ENCODE assay signal across 12 mouse cellular contexts in the genomic region with DNA sequence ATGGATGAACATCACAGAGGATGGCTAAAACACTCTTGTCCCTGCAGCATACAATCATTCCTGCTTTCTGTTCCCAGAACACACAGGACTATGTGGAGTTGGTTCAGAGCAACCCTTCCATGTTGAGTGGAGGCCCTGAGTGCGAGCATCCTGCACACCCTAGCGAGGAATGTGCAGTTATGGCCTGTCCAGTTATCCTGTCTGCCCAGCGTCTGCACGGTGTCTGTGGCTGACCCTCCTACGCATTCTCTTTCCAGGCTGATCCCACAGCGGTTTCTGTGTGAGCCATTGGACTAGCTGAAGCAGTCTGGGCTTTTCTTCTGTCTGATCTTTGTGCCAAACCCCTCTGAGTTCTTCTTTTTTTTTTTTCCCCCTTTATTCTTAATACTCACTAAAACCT.
"Had no signal": no experiment of that assay in that cellular context is flagged by ENCODE, and none has a peak within 500 bp of the region (broad histone marks: within the 10 kb centered on the region; RNA-seq: fewer than 3 reads in every experiment).

No protein-coding gene starts in this region.

- H3K9me3 ChIP-seq: kidney, embryonic 15.5 days; limb, embryonic 13.5 days; neural tube, embryonic 12.5 days had no signal

- H3K27me3 ChIP-seq: kidney, embryonic 15.5 days; limb, embryonic 13.5 days; neural tube, embryonic 12.5 days had no signal

- H3K27ac ChIP-seq: kidney, embryonic 15.5 days; limb, embryonic 13.5 days; liver, embryonic 14.5 days; neural tube, embryonic 12.5 days had no signal

- H3K9ac ChIP-seq: kidney, embryonic 15.5 days; limb, embryonic 13.5 days; liver, embryonic 14.5 days; neural tube, embryonic 12.5 days had no signal

- H3K4me1 ChIP-seq: kidney, embryonic 15.5 days; limb, embryonic 13.5 days; neural tube, embryonic 12.5 days had no signal

- H3K4me3 ChIP-seq: kidney, embryonic 15.5 days; limb, embryonic 13.5 days; neural tube, embryonic 12.5 days had no signal

- DNase-seq: kidney, adult 2 months; left cerebral cortex, postnatal 4 days; lung, adult 2 months; lung, postnatal 10 days; midbrain, embryonic 14.5 days; spleen, adult 18-20 months; thymus, adult 18-20 months; thymus, postnatal 14 days had no signal

- H3K4me2 ChIP-seq: kidney, embryonic 15.5 days; limb, embryonic 13.5 days; neural tube, embryonic 12.5 days had no signal
